Mouse (Mus musculus): ENCODE results near the gene 9230112D13Rik. TPM values are rescaled to one million over a fixed set of nuclear protein-coding genes. Genes with fewer than 3 reads are reported as not detected.

Gene 9230112D13Rik
- total RNA-seq (2023): not detected

DNA sequence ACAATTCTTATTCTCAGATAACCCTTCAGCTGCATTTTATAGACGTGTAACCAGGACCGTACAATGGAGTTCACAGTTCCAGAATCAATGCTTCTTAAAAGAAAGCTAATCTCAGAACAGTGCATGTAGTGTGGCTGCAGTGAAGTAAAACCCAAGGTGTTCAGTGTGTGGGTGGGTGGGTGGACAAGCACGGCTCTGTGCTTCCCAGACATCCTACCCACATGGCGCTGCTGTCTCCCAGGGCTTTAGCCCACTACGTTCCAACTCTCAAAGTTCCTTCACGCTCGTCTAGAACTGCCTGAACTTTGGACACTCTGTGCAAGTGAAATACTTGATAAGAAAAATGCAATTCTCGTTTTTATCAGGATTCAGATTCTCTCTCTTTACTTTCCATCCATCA is at the start of gene 9230112D13Rik:
Gene 9230112D13Rik, minus strand, starts transcription at position 101 of the 400 bp plus-strand sequence.

GRCm38 (mm10) chr14:34503325-34503647 is 19.3 kb downstream of the 9230112D13Rik start, which contains the start of gene Bmpr1a:
Gene Bmpr1a, minus strand, starts transcription at chr14:34503341.

Other genes with a start within 250 kb of the 9230112D13Rik start
- gene Shld2, start 212.3 kb downstream of the 9230112D13Rik start, total RNA-seq (2023): 24.5 TPM
- gene Glud1, start 212.1 kb downstream of the 9230112D13Rik start, total RNA-seq (2023): 145 TPM
- gene Fam25c, start 167.4 kb downstream of the 9230112D13Rik start, total RNA-seq (2023): not detected
- gene Sncg, start 148.0 kb downstream of the 9230112D13Rik start, total RNA-seq (2023): not detected
- not detected for gene Mmrn2, start 147.3 kb downstream of the 9230112D13Rik start, total RNA-seq (2023)
- gene Bmpr1a, start 19.5 kb downstream of the 9230112D13Rik start, total RNA-seq (2023): 2.0 TPM
- not detected for gene Ldb3, start 65.9 kb upstream of the 9230112D13Rik start, total RNA-seq (2023)
- gene Opn4, start 77.3 kb upstream of the 9230112D13Rik start, total RNA-seq (2023): not detected
- 86.6 TPM for gene Wapl, start 151.1 kb upstream of the 9230112D13Rik start, total RNA-seq (2023)